Mouse (Mus musculus): ENCODE measurements around the gene Cluap1.

Cluap1 gene

GRCm38 (mm10) chr16:3908537-3909111 is at the start of gene Cluap1, which contains the start of gene 1700037C18Rik:
Gene Cluap1, plus strand, starts transcription at chr16:3908801.
Gene 1700037C18Rik, minus strand, starts transcription at chr16:3908689.
- DNase-seq (ENCODE audit: low read depth, low spot score) = peak; percentile 80

DNA sequence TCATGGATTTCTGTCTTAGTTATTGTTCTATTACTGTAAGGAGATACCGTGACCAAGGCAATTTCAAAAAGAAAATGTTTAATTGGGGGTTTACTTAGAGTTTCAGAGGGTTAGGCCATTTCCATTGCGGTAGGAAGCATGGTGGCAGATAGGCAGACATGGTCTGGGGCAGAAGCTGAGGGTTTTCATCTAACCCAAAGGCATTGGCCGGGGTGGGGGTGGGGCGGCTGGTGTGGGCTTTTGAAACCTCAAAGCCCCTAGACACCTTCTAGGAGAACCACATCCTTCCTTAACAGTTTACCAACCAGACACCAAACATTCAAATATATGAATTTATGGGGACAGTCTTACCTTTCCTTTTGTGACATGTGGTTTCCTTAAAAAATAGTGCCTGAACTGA is 49.3 kb upstream of the Cluap1 start:
- no peak for DNase-seq (ENCODE audit: low read depth, low spot score)

DNA sequence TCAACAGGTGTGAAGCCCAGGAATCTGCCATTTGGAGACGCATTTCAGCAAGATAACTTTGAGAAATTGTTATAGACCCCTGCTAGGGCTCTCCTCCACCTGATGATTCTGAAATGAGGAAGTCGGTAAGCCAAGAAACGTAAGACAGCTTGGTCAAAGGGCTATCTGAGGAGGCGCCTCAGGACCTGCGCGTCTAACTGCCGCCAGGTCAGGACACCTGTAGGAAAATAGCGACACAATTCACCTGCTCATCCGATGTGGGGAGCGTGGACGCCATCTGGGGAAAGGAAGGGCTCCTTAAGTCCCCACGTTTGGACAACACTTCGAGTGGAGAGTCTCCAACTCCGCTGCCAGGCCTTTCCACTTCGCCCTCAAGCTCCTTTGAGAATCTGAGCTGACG is 36.8 kb upstream of the Cluap1 start:
- no peak for DNase-seq (ENCODE audit: low read depth, low spot score)

DNA sequence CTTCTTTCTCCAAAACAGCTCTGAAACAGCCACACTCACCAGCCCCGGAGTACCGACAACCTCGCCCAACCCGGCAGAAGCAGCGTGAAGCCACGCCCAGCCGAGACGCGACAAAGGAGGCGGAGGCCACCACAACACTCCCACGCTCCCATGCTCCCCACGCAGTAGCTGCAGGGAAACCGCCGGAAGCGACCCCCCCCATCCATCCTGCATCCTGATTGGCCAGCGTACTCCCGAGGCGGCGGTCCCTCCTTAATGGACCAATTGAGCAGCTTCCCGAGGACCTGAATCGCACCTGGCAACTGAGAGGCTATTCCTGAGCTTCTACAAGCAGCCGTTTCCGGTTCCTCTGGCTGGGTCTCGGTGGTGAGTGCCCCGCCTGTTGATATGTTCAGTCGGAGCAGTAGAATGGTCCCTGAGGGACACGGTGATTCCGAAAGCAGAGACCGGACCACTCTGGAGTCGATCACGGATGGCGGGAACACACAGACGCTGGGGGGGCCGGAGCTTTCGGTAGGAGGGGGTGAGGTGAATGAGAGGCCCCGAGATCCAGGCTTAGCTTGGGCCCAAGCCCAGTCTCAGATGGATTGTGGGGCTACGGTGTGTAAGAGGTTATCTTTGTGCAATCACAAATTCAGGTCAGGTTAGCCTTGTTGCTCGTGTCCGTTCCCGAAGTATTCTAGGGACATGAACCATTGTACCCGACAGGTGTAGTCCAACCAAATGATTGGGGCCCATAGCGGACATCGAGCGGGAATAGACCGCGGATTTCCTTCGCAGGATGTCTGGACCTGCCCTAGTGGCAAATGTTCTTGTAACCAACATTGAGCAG is 36.2 kb upstream of the Cluap1 start, which contains the start of gene Naa60:
Naa60 (plus strand) TSS at position 160 of the 832 bp plus-strand sequence.
- peak; percentile 93 for DNase-seq (ENCODE audit: low read depth, low spot score)

GRCm38 (mm10) chr16:3876346-3876745 is 32.3 kb upstream of the Cluap1 start:
- no peak for DNase-seq (ENCODE audit: low read depth, low spot score)

- DNase-seq (ENCODE audit: low read depth, low spot score) = peak; percentile 71
These were observed 24.2 kb upstream of the Cluap1 start, which contains the start of the genes Zfp597 and Gm20695 for GRCm38 (mm10) chr16:3884201-3885064. Gene Zfp597, minus strand, starts transcription at chr16:3884561. Gene Gm20695, plus strand, starts transcription at chr16:3884648.

- no peak for DNase-seq (ENCODE audit: low read depth, low spot score)
These were observed 23.4 kb upstream of the Cluap1 start for GRCm38 (mm10) chr16:3885065-3885670.

DNA sequence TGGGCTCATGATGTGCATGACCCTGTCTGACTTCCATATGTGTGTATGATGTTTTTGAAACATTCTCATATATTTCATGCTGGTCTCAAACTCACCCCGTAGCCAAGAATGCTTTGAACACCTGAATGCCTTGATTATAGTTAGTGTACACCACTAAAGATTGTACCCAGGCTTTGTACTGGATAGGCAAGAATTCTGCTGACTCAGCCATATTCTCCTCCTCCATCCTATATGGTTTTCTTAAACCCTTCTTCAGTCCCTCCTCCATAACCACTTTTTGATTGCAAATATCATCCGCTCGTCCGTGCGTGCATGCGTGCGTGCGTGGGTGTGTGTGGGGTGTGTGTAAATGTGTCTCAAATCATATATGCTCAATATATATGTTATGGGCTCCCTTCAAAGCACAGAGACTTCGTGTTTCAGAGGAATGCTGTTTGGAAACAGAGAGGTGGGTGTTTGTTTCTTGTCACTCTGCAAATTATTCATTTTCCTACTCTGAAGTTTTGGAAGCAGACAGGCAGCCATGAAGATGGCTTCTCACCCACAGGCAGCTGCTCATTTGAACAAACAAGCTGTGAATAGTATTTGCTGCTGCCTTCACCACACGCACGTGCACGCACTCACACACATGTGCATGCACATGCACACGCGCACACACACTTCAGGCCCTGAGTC is 16.8 kb upstream of the Cluap1 start:
- no peak for DNase-seq (ENCODE audit: low read depth, low spot score)

GRCm38 (mm10) chr16:3893739-3894138 is 14.9 kb upstream of the Cluap1 start:
- DNase-seq (ENCODE audit: low read depth, low spot score) = no peak

DNA sequence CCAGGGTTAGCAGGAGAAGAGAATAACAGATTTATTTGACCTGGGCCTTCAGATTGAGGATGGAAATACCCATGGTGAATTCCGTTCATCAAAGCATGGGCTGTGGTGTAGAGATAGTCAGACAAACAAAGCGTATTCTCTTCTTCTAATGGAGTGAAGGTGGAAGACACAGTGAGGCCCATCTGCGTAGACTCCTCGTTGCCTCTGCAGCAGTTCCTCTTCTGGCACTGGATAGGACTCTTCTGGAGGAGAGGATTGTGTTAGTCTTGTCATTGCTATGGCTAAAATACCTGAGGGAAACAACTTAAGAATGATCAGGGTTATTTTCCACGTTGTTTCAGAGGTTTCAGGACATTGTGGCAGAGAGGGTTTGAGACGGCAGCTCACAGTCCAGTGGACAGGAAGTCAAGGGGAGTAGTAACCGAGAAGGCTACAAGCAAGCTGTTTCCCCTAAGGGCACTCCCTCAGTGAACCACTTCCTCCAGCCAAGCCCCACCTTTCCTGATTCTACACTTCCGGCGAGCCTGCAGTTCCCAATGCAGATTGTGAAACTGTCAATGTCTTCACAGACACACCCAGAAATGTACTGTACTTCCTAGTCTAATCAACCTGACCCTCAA is 13.3 kb upstream of the Cluap1 start:
- DNase-seq (ENCODE audit: low read depth, low spot score) = no peak

GRCm38 (mm10) chr16:3896046-3896445 is 12.6 kb upstream of the Cluap1 start:
- no peak for DNase-seq (ENCODE audit: low read depth, low spot score)

DNA sequence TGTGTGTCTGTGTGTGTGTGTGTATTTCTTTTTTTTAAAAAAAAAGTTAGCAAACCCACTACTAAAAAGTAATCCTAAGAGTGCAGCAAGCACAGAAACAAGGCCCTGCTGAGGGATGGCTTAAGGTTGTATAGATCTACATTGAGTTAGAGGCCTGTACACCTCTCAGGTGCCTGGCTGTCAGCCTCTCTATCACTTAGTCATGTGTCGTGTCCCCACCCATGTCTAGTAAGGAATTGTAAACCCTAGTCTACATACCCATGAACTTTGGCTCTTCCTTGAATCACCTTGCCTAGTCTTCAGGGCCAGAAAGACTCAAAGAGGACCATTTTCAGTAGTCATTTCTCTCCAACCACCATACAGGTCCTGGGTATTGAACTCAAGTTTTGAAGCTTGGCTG is 12.0 kb upstream of the Cluap1 start:
- DNase-seq (ENCODE audit: low read depth, low spot score) = no peak

- DNase-seq (ENCODE audit: low read depth, low spot score) = no peak
These were observed 1.1 kb upstream of the Cluap1 start for GRCm38 (mm10) chr16:3907471-3907870.

DNA sequence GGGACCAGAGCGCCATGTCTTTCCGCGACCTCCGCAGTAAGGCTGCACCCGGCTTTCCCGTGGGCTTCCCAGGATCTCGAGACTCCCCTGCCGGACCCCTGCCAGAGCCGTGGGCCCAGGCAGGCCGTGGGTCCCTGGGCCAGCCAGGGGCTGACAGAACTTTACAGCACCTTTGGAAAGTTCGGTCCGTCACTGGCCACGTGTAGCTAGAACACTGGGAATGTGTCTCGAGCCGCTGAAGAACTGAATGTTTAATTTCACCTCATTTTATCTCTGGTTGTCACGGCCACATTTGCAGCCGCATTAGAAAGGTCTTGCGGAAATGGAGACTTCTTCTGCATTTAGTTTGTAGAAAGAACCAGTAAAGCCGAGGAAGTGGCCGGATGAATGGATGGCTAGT is 517 bp downstream of the Cluap1 start:
- DNase-seq (ENCODE audit: low read depth, low spot score) = no peak

DNA sequence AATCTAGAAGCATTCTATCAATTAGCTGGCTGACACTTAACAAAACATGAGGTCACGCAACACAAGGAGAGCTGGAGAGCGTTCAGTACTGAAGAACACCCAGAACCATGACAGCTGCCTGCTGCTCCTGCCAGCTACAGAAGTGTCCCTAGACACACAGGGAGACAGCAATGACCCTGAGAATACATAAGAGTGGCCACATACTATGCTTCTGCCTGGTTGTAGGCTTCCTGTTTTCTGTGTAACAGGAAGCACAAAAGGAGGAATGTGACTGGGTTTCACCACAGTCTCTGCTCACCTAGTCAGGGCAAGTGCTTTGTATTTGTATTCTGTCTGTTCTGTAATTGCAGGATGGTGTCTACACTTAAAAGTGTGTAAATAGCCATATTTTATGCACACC is 12.2 kb downstream of the Cluap1 start:
- no peak for DNase-seq (ENCODE audit: low read depth, low spot score)

GRCm38 (mm10) chr16:3923515-3923914 is 14.9 kb downstream of the Cluap1 start:
- no peak for DNase-seq (ENCODE audit: low read depth, low spot score)

- no peak for DNase-seq (ENCODE audit: low read depth, low spot score)
These were observed 15.4 kb downstream of the Cluap1 start for GRCm38 (mm10) chr16:3923966-3924365.

DNA sequence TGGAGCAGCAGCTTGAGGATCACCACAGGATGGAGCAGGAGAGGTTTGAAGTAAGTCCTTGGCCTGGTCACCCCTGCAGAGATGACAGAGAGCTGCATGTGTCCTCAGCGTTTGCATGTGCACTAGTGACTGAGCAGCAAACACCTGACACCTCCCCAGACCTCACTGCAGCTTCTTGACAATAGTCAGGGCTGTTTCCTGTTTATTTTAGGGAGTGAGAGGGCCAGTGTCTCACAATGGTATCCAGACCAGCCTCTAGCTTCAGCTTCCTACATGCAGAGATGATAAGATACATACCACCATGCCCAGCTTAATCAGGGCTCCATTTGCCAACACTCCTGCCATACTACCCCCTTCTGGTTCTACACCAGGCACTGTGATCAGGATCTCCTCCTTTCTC is 20.0 kb downstream of the Cluap1 start:
- DNase-seq (ENCODE audit: low read depth, low spot score) = no peak

- DNase-seq (ENCODE audit: low read depth, low spot score) = no peak
These were observed 20.6 kb downstream of the Cluap1 start for GRCm38 (mm10) chr16:3929151-3929550.

GRCm38 (mm10) chr16:3933536-3933935 is 24.9 kb downstream of the Cluap1 start:
- DNase-seq (ENCODE audit: low read depth, low spot score) = no peak

DNA sequence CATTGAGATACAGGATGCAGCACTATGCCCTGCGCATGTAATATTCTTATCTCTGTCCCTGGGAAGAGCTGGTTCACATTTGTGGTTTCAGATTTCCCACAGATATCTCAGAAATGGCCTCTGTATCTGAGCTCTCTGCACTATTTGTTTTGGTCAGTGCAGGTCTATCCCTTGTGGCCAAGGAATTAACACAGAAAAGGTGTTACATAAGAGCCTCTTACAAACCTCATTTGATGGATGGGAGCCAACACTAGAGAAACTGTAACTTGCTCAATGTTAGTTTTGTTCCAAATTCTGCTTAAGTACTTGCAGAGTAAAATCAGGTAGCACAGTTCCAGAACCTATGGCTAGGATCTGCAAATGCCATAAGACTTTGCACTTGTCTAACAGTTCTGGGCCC is 25.5 kb downstream of the Cluap1 start:
- no peak for DNase-seq (ENCODE audit: low read depth, low spot score)
